Mouse (Mus musculus): ENCODE results near the gene Haus2.

The Haus2 gene

GRCm38 (mm10) chr2:120619538-120619937 lies 10.4 kb downstream of the Haus2 start:
- DNase-seq = no peak

GRCm38 (mm10) chr2:120622920-120623319 lies 13.7 kb downstream of the Haus2 start:
- no peak for DNase-seq

DNA sequence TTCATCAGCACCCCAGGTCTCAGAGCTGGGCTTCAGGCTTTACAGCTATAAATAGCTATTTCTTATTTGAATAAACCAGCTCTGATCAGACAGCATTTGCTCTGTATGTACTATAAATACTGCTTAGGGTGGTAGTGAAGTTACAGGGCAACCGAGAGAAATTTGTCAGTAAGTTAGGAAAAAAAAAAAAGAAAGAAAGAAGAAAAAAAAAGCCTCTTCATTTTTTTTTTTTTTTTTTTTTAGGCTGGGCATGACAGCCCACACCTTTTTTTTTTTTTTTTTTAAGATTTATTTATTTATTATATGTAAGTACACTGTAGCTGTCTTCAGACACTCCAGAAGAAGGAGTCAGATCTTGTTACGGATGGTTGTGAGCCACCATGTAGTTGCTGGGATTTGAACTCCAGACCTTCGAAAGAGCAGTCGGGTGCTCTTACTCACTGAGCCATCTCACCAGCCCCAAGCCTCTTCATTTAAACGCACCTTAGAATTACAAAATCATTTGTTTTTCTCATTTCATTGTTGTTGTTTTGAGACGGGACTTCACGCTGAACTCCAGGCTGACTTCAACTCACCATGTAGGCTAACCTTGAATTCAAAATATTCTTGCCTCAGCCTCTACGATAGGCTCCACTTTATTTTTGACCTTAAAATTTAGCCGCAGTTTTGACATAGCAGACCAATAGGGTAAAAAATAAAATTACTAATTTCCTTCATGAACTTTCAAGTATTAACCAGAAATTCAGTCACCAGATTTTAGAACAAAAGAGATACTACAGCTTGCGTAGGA lies 19.1 kb downstream of the Haus2 start:
- no peak for DNase-seq

DNA sequence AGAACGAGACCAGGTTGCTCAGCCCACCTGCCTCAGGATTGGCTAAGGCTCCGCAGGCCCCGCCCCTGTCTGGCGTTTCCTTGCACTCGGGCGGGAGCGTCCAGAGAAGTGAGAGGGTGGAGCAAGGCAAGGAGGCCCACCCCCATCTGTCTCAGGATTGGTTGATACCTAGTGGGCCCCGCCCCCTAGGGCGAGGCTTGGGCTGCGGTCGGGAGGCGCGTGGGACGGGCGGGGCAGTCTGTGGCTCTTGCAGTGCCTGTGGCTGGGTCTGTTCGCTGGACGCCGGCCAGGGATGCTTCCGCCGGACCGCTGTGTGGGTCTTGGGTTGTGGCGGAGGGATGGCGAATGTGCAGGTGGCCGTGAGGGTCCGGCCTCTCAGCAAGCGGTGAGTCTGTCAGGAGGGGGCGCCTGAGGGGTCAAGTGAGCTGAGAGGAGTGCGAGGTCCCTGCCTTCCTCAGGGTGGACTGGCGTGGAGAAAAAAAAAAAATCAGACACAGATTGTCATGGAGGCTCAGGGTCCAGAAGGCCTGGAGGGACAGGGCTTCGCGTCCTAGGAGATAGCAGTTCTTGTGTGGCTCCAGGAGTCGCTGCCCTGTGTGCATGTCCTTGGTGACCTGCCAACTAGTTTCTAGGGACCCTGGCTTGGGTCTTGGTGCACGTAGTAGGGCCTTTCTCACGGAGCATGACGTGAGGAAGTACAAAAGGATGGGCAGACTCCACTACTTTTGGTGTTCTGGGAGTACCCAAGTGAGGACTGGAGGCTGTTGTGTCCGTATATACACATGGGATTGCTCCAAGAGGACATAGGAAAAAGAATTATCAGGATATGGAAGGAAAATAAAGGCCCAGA lies 19.9 kb downstream of the Haus2 start, which contains the start of gene Stard9:
TSS of gene Stard9 (plus strand) at position 236 of the 850 bp plus-strand sequence.
- DNase-seq = peak; percentile 99

DNA sequence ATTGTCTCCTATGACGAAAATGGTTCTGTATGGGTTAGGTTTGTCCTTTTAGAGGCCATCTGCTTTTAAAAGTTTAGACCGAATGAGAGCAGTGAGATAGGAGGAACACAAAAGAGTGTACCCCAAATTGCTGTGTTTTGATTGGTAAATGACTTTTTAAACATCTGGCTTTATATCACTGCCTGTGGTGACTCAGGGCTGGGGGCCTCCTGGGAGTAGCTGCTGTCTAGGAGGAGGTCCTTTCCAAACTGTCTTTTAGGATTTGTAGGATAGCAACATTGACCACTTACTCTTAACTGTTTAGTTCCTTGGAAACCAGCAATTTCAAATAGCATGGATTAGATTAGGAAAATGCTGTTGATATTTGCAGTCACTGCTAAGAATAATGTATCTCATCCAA lies 21.1 kb downstream of the Haus2 start:
- no peak for DNase-seq

GRCm38 (mm10) chr2:120630655-120631054 lies 21.5 kb downstream of the Haus2 start:
- no peak for DNase-seq

DNA sequence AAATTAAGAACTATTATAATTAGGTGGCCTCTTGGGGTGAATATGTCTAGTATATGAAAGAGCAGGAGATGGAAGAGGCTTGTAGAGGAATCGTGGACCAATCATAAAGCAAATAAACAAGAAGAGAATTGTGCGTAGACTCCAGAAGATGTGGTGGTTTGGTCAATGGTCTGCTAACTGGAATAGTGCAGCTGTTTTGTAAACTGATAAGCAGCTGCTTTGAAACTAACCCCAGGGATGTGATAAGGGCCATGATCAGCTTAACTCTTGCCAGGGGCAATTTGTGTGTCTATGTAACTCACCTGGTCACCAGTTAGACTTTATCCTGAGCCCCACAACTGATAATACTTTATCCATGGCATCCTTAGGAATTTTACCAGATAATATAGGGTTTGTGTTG lies 22.3 kb downstream of the Haus2 start:
- no peak for DNase-seq

DNA sequence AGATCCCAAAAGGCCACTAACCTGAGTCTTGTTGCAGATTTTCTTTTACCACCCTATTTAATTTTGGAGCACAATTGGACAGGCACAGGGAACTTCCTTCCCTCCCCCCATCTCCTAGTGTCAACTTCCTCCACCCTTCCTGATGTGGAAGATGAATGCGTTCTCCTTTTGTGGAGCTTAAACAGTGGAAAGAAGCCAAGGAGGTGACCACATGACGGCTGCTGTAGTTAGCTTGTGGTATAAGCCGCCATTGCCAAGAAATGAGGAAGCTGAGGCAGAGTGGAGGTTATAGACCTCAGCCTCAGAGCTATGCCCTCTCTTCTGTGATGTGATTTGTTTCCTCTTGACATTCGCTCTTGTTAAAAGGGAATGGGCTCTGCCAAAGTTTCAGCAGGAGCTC lies 22.8 kb downstream of the Haus2 start:
- DNase-seq = peak; percentile 52

- no peak for DNase-seq
Measured at GRCm38 (mm10) chr2:120640835-120641234, 31.7 kb downstream of the Haus2 start.

DNA sequence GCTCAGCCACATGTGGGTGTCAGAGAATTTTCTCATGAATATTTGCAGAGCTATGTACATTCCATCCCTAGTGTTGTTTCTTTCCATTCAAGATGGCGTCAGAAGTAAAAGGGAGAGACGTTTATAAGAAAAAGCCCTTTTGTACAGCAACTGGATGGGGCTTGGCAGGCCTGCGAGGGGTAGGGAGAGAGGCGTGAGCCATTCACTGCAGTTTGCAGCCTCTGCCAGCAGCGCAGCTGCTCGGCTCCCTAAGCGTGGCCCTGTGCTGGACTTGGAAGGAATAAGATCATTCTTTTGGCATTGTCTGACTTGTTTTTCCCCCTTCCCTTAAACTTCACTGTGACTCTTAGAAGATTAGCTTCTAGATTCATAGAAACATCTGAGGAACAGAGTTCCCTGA lies 34.7 kb downstream of the Haus2 start:
- peak; percentile 16 for DNase-seq

- DNase-seq = no peak
Measured at GRCm38 (mm10) chr2:120646777-120647176, 37.6 kb downstream of the Haus2 start.

DNA sequence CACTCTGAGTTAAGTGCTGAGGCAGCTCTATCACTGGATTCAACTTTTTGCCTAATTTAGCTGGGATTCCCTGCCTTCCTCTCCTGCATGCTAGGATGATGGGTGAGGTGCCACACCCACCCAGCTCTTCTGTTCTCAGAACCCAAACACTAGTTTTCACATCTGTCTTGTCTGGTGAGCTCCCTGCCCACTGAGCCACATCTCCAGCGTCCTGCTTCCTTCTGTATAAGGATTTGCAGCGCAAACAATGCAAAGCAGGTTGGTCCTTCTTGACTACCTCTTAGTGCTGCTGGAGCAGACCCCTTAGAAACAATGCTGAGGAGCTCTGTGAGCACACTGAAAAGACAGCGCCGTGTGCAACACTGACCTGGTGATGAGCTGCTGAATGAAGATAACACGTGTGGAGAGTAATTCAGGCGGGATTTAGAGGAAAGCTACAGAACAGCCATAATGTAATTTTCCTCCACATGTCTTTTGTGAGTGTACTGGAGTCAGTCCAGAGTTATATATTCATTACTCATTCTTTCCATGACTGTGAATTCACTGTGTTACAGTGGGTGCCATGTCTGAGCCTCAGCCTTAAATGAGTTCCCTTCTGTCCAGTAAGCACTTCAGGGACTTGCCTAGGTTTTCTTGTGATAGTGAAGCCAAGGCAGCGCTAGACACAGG lies 43.2 kb downstream of the Haus2 start:
- no peak for DNase-seq

DNA sequence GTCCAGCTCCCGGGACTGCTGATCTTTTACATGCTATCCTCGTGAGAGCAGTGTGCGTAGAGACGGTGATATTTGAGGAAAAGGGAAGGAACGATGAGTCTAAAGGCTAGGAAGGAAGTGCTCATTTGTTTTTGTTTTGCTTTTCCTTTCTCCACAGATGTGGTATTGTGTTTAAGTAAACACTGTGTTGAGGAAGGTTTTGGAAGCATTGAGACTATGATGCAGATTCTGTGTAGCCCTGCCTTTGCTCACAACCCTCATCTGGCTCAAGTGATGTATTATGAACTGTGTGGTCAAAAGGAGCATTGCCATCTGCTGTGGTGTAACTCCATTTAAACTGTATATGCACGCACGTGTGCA lies 43.7 kb downstream of the Haus2 start:
- DNase-seq = no peak

DNA sequence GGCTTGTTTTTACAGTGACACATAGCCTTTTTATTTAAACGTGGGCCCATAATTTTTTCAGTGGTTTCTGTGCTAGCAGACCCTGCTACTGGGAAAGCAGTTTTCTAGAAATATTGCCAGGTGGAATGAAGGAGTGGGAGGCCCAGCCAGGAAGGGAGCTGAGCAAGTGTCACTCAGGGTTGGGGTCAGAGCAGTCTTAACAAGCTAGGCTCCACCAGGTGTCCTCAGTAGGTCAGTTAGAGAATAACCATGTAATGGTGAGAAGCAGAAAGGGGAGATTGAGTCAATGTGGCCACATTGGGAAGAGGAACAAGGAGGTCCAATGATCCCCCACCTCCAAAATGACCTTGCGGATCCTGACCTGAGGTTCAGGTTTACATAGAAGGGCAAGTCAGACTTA lies 45.5 kb downstream of the Haus2 start:
- DNase-seq = no peak

DNA sequence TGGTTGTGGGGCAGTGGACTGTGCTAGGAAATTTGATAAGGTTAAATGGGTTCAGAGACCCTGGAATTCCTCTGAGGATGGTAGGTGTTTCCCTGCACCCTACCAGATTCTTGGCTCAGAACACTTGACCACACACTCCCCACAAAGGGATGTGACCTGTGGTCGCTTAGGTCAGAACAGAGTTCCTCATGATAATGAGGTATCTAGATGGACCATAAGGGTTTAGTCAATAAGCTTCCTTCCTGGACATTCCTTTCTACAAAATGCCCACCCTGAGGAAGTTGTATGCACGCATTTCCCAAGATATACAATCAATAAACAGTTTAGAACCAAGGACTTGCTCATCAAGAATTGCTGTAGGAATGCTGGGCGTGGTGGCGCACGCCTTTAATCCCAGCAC lies 46.7 kb downstream of the Haus2 start:
- no peak for DNase-seq

DNA sequence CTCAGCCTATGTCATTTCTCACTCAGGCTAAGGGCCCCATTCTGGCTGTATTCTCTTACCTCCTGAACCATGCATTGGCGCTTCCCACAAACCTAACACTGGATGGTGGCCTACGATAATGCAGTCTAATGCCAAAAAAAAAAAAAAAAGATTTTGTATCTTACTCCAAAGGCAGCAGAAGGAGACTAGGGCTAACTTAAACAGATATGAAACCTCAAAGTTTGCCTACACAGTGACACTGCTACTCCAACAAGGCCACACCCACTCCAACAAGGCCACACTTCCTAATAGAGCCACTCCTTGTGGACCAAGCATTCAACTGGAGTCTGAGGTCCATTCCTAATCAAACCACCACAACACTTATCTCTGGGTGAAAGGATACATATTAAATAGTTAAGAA lies 47.5 kb downstream of the Haus2 start:
- no peak for DNase-seq

GRCm38 (mm10) chr2:120658486-120658885 lies 49.3 kb downstream of the Haus2 start:
- DNase-seq = no peak

- no peak for DNase-seq
Measured at GRCm38 (mm10) chr2:120659318-120659717, 50.1 kb downstream of the Haus2 start.

GRCm38 (mm10) chr2:120660486-120661078 lies 51.4 kb downstream of the Haus2 start:
- no peak for DNase-seq

DNA sequence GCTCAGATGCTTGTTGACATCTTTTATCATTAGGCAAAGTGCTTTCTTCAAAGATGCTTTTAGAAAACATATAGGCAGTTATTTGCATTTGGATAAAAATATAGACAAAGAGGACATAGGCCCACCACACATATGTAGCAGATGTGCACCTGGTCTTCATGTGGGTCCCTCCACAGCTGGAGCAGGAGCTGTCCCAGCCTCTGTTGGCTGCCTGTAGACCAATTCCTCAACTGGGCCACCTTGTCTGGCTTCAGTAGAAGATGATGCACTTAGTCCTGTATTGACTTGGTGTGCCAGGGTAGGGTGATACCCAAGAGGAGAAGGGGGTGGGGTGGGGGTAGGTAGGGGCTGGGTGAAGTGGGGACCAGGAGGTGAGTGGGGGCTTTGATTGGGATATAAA lies 53.6 kb downstream of the Haus2 start:
- no peak for DNase-seq

GRCm38 (mm10) chr2:120663491-120664154 lies 54.4 kb downstream of the Haus2 start:
- DNase-seq = no peak

DNA sequence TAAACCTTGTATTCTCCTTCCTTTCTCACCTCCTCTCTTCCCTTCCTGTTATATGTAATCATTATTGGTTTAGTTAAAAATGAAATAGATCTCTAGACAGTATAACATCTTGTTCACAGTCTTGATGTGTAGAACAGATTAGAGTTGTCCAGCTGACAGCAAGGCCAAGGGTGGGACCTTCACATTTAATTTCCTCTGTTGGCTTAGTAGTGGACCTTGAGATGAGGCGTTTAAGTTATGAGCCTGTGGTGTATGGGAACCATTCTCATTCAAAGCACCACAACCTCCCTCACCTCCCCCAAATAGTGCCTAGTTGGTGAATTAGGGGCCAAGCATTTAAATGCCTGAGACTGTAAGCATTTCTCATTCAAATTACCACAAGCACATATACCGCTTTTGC lies 58.3 kb downstream of the Haus2 start:
- no peak for DNase-seq

DNA sequence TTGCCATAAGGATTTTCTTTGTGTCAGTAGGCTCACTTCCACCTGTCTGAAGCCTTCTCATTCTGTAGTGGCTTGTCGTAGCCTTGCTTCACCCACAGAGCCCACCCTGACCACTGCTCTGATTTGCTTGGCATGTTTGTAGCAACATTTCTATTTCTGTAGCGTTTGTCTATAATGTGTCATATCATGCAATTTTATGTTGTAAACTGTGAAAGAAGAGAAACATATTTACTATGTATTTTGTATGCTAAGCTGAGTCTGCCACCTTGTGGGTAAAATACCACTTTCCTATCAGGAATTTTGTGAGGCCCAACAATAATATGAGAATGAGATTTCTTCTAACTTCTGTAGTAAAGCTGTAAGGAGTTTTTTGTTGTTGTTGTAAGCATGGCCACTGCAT lies 61.1 kb downstream of the Haus2 start:
- DNase-seq = no peak

Measured in kidney, adult 11 months (tissue).